Mouse (Mus musculus): ENCODE data around the gene Map2k6.

- no peak for TF ChIP-seq CTCF (IDR thresholded peaks at IDR 0.05; ENCODE audit: low read depth, low read length)
- no peak for TF ChIP-seq GATA2 (IDR thresholded peaks at IDR 0.05; ENCODE audit: borderline replicate concordance, low read depth, low read length)
These were observed 173.6 kb downstream of the Map2k6 start for GRCm38 (mm10) chr11:110572548-110572947.
